Mouse (Mus musculus) limb, embryonic 15.5 days (tissue): ENCODE measurements around the gene Prr14. TPM values are rescaled to one million over a fixed set of nuclear protein-coding genes. Genes with fewer than 3 reads are reported as not detected.

Source experiments
- ATAC-seq: fragments of 200-750 bp; cut with Nextera tagmentation; 2 replicates; pipeline ENCODE4 v1.8.0; 2017; ENCODE audit warnings: low read depth, moderate TSS enrichment; ENCODE audit not compliant: insufficient number of reproducible peaks, low FRiP score, low TSS enrichment
- H3K27ac ChIP-seq: fragments of 300-500 bp; sonication (generic); 2 replicates; pipeline ENCODE4 v1.5.1; 2015; ENCODE audit warnings: moderate library complexity, mild to moderate bottlenecking, inconsistent platforms
- H3K27me3 ChIP-seq: fragments of 300-500 bp; sonication (generic); 2 replicates; pipeline ENCODE4 v1.6.1; 2015; ENCODE audit warnings: inconsistent platforms
- H3K36me3 ChIP-seq: fragments of 300-500 bp; sonication (generic); 2 replicates; pipeline ENCODE4 v1.6.1; 2015; ENCODE audit warnings: inconsistent platforms
- H3K4me1 ChIP-seq: fragments of 300-500 bp; sonication (generic); 2 replicates; pipeline ENCODE4 v1.6.1; 2015; ENCODE audit warnings: inconsistent platforms
- H3K4me2 ChIP-seq: fragments of 300-500 bp; sonication (generic); 2 replicates; pipeline ENCODE4 v1.6.1; 2015; ENCODE audit warnings: mild to moderate bottlenecking, inconsistent platforms
- H3K4me3 ChIP-seq: fragments of 300-500 bp; sonication (generic); 2 replicates; pipeline ENCODE4 v1.5.1; 2015; ENCODE audit warnings: mild to moderate bottlenecking, inconsistent platforms
- H3K9ac ChIP-seq: fragments of 300-500 bp; sonication (generic); 2 replicates; pipeline ENCODE4 v1.6.1; 2015; ENCODE audit warnings: inconsistent platforms
- H3K9me3 ChIP-seq: fragments of 300-500 bp; sonication (generic); 2 replicates; pipeline ENCODE4 v1.6.1; 2016; ENCODE audit warnings: inconsistent platforms
- WGBS: fragments of 180-500 bp; shearing (Covaris S2); methylation state at CpG from one replicate; pipeline ENCODE4 v1.1.7; 2015; 5-methylcytosine and 5-hydroxymethylcytosine counted together
- microRNA-seq: library from miRNA; unstranded; fragments of <30 nt; microRNA quantifications from one replicate; pipeline ENCODE4, GENCODE M21; 2016
- polyA plus RNA-seq: library from polyadenylated mRNA; unstranded; fragments of >200 nt; fragmentation: Nextera tagmentation; extraction: Ambion mirVana; gene quantifications from 2 replicates; pipeline ENCODE4 v1.2.1, GENCODE M21; 2015

Gene Prr14
- polyA plus RNA-seq, 1 experiment from 2014 or later, result 37.4 TPM

- no peaks in the 10 kb centered on the region for H3K9me3 ChIP-seq
- no peak for ATAC-seq
- peaks cover 14% of the 10 kb centered on the region for H3K4me1 ChIP-seq
- H3K9ac ChIP-seq, result no peak overlapping the region
- no peak overlapping the region for H3K27ac ChIP-seq
- H3K4me2 ChIP-seq, result no peak overlapping the region
- H3K27me3 ChIP-seq, result no peaks in the 10 kb centered on the region
- WGBS, result 93% methylated on average over 7 of the region's 7 CpGs
- peaks cover 46% of the 10 kb centered on the region for H3K36me3 ChIP-seq
- no peak overlapping the region for H3K4me3 ChIP-seq
Measured at GRCm38 (mm10) chr7:127515846-127516245, 56.4 kb downstream of the Prr14 start.

- Histone ChIP-seq H3K4me3 (no peak overlapping the region), H3K9ac (no peak overlapping the region), H3K27ac (no peak overlapping the region), H3K36me3 (peaks cover 51% of the 10 kb centered on the region), H3K4me1 (peaks cover 14% of the 10 kb centered on the region), H3K27me3 (no peaks in the 10 kb centered on the region), H3K9me3 (no peaks in the 10 kb centered on the region), H3K4me2 (no peak overlapping the region)
- no peak for ATAC-seq
- 96% methylated on average over 7 of the region's 7 CpGs for WGBS
Measured at GRCm38 (mm10) chr7:127516344-127516743, 56.9 kb downstream of the Prr14 start.

DNA sequence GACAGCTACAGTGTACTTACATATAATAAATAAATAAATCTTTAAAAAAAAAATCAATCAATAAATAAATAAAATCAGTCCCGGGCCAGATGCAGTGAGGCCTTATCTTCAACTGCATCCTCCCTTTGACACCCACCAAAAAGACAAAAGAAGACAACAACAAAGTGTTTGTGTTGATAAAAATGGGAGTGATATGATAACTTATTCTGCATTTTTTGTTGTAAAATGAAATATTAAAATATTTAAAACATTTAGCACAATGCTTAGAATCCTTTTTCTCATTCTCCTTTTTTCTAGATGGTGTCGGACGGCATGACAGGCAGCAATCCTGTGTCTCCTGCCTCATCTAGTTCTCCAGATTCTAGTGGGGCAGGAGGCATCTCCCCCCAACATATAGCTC lies 59.9 kb downstream of the Prr14 start, which contains the start of gene Gm42715:
Gene Gm42715 (plus strand): TSS at position 301 of the 400 bp plus-strand sequence.
- no peaks in the 10 kb centered on the region for H3K27me3 ChIP-seq
- WGBS, result 96% methylated on average over 3 of the region's 3 CpGs
- peaks cover 78% of the 10 kb centered on the region for H3K36me3 ChIP-seq
- H3K4me1 ChIP-seq, result no peaks in the 10 kb centered on the region
- ATAC-seq, result no peak
- H3K4me3 ChIP-seq, result no peak within 1 kb of the TSS
- H3K9me3 ChIP-seq, result no peaks in the 10 kb centered on the region
- no peak within 1 kb of the TSS for H3K4me2 ChIP-seq
- H3K9ac ChIP-seq, result no peak within 1 kb of the TSS
- H3K27ac ChIP-seq, result no peak within 1 kb of the TSS

Small RNA genes lying within 50 kb of the gene (microRNA-seq; reads per million reads assigned to microRNA genes)
- gene Gm47278, result not detected
- gene Mir7060, result not detected

Other genes starting within 250 kb of the Prr14 start
- 37.3 and 38.4 TPM in 2 replicates for gene Zfp553, start 226.6 kb upstream of the Prr14 start, polyA plus RNA-seq
- gene Sept1, start 226.5 kb upstream of the Prr14 start, polyA plus RNA-seq, result 19.6 and 22.7 TPM in 2 replicates
- 69.7 and 71.7 TPM in 2 replicates for gene Zfp771, start 215.3 kb upstream of the Prr14 start, polyA plus RNA-seq
- 127 and 138 TPM in 2 replicates for gene Dctpp1, start 198.9 kb upstream of the Prr14 start, polyA plus RNA-seq
- 56.7 and 59.1 TPM in 2 replicates for gene Sephs2, start 185.6 kb upstream of the Prr14 start, polyA plus RNA-seq
- gene Itgal, start 163.4 kb upstream of the Prr14 start, polyA plus RNA-seq, result 1.2 and 1.3 TPM in 2 replicates
- 14.3 and 16.4 TPM in 2 replicates for gene Zfp768, start 114.0 kb upstream of the Prr14 start, polyA plus RNA-seq
- gene Zfp747, start 83.6 kb upstream of the Prr14 start, polyA plus RNA-seq, result 9.4 and 10.1 TPM in 2 replicates
- 5.6 and 6.5 TPM in 2 replicates for gene 9130019O22Rik, start 72.4 kb upstream of the Prr14 start, polyA plus RNA-seq
- gene E430018J23Rik, start 66.0 kb upstream of the Prr14 start, polyA plus RNA-seq, result 7.5 and 8.1 TPM in 2 replicates
- gene Zfp764, start 52.8 kb upstream of the Prr14 start, polyA plus RNA-seq, result 9.7 and 9.8 TPM in 2 replicates
- gene Zfp688, start 37.5 kb upstream of the Prr14 start, polyA plus RNA-seq, result 22.9 and 24.0 TPM in 2 replicates
- gene Zfp689, start 10.5 kb upstream of the Prr14 start, polyA plus RNA-seq, result 9.4 and 9.8 TPM in 2 replicates
- gene Fbrs, start 19.6 kb downstream of the Prr14 start, polyA plus RNA-seq, result 13.7 and 16.0 TPM in 2 replicates
- gene Srcap, start 52.4 kb downstream of the Prr14 start, polyA plus RNA-seq, result 37.6 and 40.0 TPM in 2 replicates
- gene Gm42715, start 60.0 kb downstream of the Prr14 start, polyA plus RNA-seq, result 12.3 and 13.1 TPM in 2 replicates
- 8.7 and 12.1 TPM in 2 replicates for gene Tmem265, start 101.8 kb downstream of the Prr14 start, polyA plus RNA-seq
- 39.3 and 41.5 TPM in 2 replicates for gene Phkg2, start 113.7 kb downstream of the Prr14 start, polyA plus RNA-seq
- gene Ccdc189, start 129.0 kb downstream of the Prr14 start, polyA plus RNA-seq, result 4.2 and 7.2 TPM in 2 replicates
- gene Rnf40, start 129.2 kb downstream of the Prr14 start, polyA plus RNA-seq, result 42.9 and 46.1 TPM in 2 replicates
- gene Zfp629, start 156.2 kb downstream of the Prr14 start, polyA plus RNA-seq, result 11.5 and 11.7 TPM in 2 replicates
- 81.1 and 90.5 TPM in 2 replicates for gene Bcl7c, start 249.3 kb downstream of the Prr14 start, polyA plus RNA-seq